Mouse (Mus musculus): ENCODE data around the gene Repin1. TPM values are rescaled to one million over a fixed set of nuclear protein-coding genes. Genes with fewer than 3 reads are reported as not detected.

Gene Repin1
- total and polyA plus RNA-seq, 3 experiments: 10.7 to 28.0 (median 12.8) TPM

GRCm38 (mm10) chr6:48646995-48647394 lies 53.3 kb downstream of the Repin1 start, which contains the start of gene Gimap8 (continued):
- TF ChIP-seq MAFK (IDR thresholded peaks at IDR 0.05; ENCODE audit: insufficient replicate concordance, low read length) (no peak), MAZ (IDR thresholded peaks at IDR 0.05; ENCODE audit: low read depth, low read length) (peak; percentile 91), ZNF384 (IDR thresholded peaks at IDR 0.05; ENCODE audit: low read depth, low read length) (peak; percentile 83; the same call in 1 of the 2 replicates), SMC3 (IDR thresholded peaks at IDR 0.05; ENCODE audit: low read depth, low read length) (peak; percentile 99), ZC3H11A (IDR thresholded peaks at IDR 0.05; ENCODE audit: low read depth, low read length) (peak; percentile 82)

- peaks cover 27% of the 10 kb centered on the region for H3K79me2 ChIP-seq (replicated peaks; ENCODE audit: control insufficient read depth, extremely low read depth, insufficient read depth, poor library complexity, severe bottlenecking)
- peaks cover 17 to 41% of the 10 kb centered on the region in 2 experiments for H3K4me1 ChIP-seq (ENCODE audit: control insufficient read depth in 1 of 2, insufficient read depth in 2 of 2)
- H3K27me3 ChIP-seq (replicated peaks): no peaks in the 10 kb centered on the region
- TF ChIP-seq TBP (conservative IDR thresholded peaks at IDR 0.05; ENCODE audit: low read depth, low read length): 0 out of 2 replicates have a peak, but pooled peaks have one; percentile 26
- TF ChIP-seq ELF1 (IDR thresholded peaks at IDR 0.05; ENCODE audit: low read depth, low read length): no peak
- TF ChIP-seq EP300 (IDR thresholded peaks at IDR 0.05; ENCODE audit: low read length): no peak
- H3K4me2 ChIP-seq (ENCODE audit: insufficient read depth, low read depth, poor library complexity, severe bottlenecking): peak overlapping the region; percentile 80
- in situ Hi-C loops (cut with MboI; ENCODE audit: low pct_ligation_motif_present, low pct_unique_long_range_greater_than_20kb, low sequenced_read_pairs): loop anchor here (5.0 to 25.0 kb wide), 5 partner anchors 35 to 470 kb away; partner anchors contain the start of genes Doxl2, Gimap3 and Gimap4
- peaks cover 8% of the 10 kb centered on the region for H3K9me3 ChIP-seq (replicated peaks; ENCODE audit: low read length)
- H3K27ac ChIP-seq (ENCODE audit: insufficient read depth, low read depth): peak overlapping the region; percentile 66
- H3K36me3 ChIP-seq (replicated peaks in 1 of 2; ENCODE audit: control insufficient read depth in 1 of 2, insufficient read depth in 1 of 2, low read length in 1 of 2): peaks cover 32 to 40% of the 10 kb centered on the region in 2 experiments
- DNase-seq (ENCODE audit: extremely low read depth): no peak
- H3K4me3 ChIP-seq (replicated peaks in 1 of 3; ENCODE audit: low read depth in 2 of 3, low read length in 2 of 3, poor library complexity in 1 of 3): peak overlapping the region; percentile 65 to 84 (median 75)
- dilution Hi-C loops (cut with MboI; ENCODE audit: extremely low pct_ligation_motif_present, extremely low pct_unique_long_range_greater_than_20kb, low sequenced_read_pairs): loop anchor here (25.0 kb wide), 1 partner anchor 115 kb away; the partner anchor contains the start of gene Gimap3
- H3K9ac ChIP-seq (ENCODE audit: insufficient read depth, low read depth): peak overlapping the region; percentile 81
Observed at GRCm38 (mm10) chr6:48647611-48648010, 53.9 kb downstream of the Repin1 start.

Other genes starting within 250 kb of the Repin1 start
Only the 20 nearest of the 21 such genes appear.
- 8.1 and 9.8 TPM in 2 replicates for gene Krba1, start 198.3 kb upstream of the Repin1 start, total RNA-seq (2012; rRNA removed)
- 2.9 and 3.2 TPM in 2 replicates for gene Krba1, start 198.3 kb upstream of the Repin1 start, total RNA-seq (2014; rRNA removed)
- gene Krba1, start 198.3 kb upstream of the Repin1 start, polyA plus RNA-seq (2012; ENCODE audit: insufficient read length, low read depth): 12.7 and 13.4 TPM in 2 replicates
- gene Zfp467, start 148.1 kb upstream of the Repin1 start, total RNA-seq (2012; rRNA removed): 1.6 and 2.1 TPM in 2 replicates
- 1.1 and 1.4 TPM in 2 replicates for gene Zfp467, start 148.1 kb upstream of the Repin1 start, total RNA-seq (2014; rRNA removed)
- gene Zfp467, start 148.1 kb upstream of the Repin1 start, polyA plus RNA-seq (2012; ENCODE audit: insufficient read length, low read depth): 4.7 and 5.9 TPM in 2 replicates
- 0.13 and 0.42 TPM in 2 replicates for gene Sspo, start 145.7 kb upstream of the Repin1 start, total RNA-seq (2012; rRNA removed)
- 0.08 and 0.11 TPM in 2 replicates for gene Sspo, start 145.7 kb upstream of the Repin1 start, total RNA-seq (2014; rRNA removed)
- gene Sspo, start 145.7 kb upstream of the Repin1 start, polyA plus RNA-seq (2012; ENCODE audit: insufficient read length, low read depth): 0.17 and 0.18 TPM in 2 replicates
- not detected in 2 replicates for gene Atp6v0e2, start 56.3 kb upstream of the Repin1 start, total RNA-seq (2012; rRNA removed)
- gene Atp6v0e2, start 56.3 kb upstream of the Repin1 start, total RNA-seq (2014; rRNA removed): not detected in 2 replicates
- gene Atp6v0e2, start 56.3 kb upstream of the Repin1 start, polyA plus RNA-seq (2012; ENCODE audit: insufficient read length, low read depth): not detected in 2 replicates
- gene Lrrc61, start 39.1 kb upstream of the Repin1 start, total RNA-seq (2012; rRNA removed): 8.1 and 13.7 TPM in 2 replicates
- 3.8 and 5.6 TPM in 2 replicates for gene Lrrc61, start 39.1 kb upstream of the Repin1 start, total RNA-seq (2014; rRNA removed)
- 9.4 and 14.2 TPM in 2 replicates for gene Lrrc61, start 39.1 kb upstream of the Repin1 start, polyA plus RNA-seq (2012; ENCODE audit: insufficient read length, low read depth)
- 0.46 and 0.72 TPM in 2 replicates for gene Rarres2, start 21.1 kb upstream of the Repin1 start, total RNA-seq (2012; rRNA removed)
- gene Rarres2, start 21.1 kb upstream of the Repin1 start, total RNA-seq (2014; rRNA removed): not detected in 2 replicates
- not detected in 2 replicates for gene Rarres2, start 21.1 kb upstream of the Repin1 start, polyA plus RNA-seq (2012; ENCODE audit: insufficient read length, low read depth)
- gene Gm45021, start 4.3 kb upstream of the Repin1 start, total RNA-seq (2012; rRNA removed): not detected in 2 replicates
- gene Gm45021, start 4.3 kb upstream of the Repin1 start, total RNA-seq (2014; rRNA removed): not detected in 2 replicates
- gene Gm45021, start 4.3 kb upstream of the Repin1 start, polyA plus RNA-seq (2012; ENCODE audit: insufficient read length, low read depth): not detected in 2 replicates
- gene Gm44965, start 58 bp downstream of the Repin1 start, total RNA-seq (2012; rRNA removed): not detected in 2 replicates
- gene Gm44965, start 58 bp downstream of the Repin1 start, total RNA-seq (2014; rRNA removed): not detected in 2 replicates
- gene Gm44965, start 58 bp downstream of the Repin1 start, polyA plus RNA-seq (2012; ENCODE audit: insufficient read length, low read depth): not detected in 2 replicates
- 4.7 and 6.5 TPM in 2 replicates for gene Zfp775, start 8.2 kb downstream of the Repin1 start, total RNA-seq (2012; rRNA removed)
- 2.6 and 3.2 TPM in 2 replicates for gene Zfp775, start 8.2 kb downstream of the Repin1 start, total RNA-seq (2014; rRNA removed)
- gene Zfp775, start 8.2 kb downstream of the Repin1 start, polyA plus RNA-seq (2012; ENCODE audit: insufficient read length, low read depth): 3.3 and 3.5 TPM in 2 replicates
- gene AI854703, start 32.9 kb downstream of the Repin1 start, total RNA-seq (2012; rRNA removed): 3.5 and 5.3 TPM in 2 replicates
- 2.1 TPM in 2 replicates for gene AI854703, start 32.9 kb downstream of the Repin1 start, total RNA-seq (2014; rRNA removed)
- 3.1 and 4.8 TPM in 2 replicates for gene AI854703, start 32.9 kb downstream of the Repin1 start, polyA plus RNA-seq (2012; ENCODE audit: insufficient read length, low read depth)
- gene Gimap8, start 53.4 kb downstream of the Repin1 start, total RNA-seq (2012; rRNA removed): 27.9 and 28.5 TPM in 2 replicates
- 27.5 and 36.8 TPM in 2 replicates for gene Gimap8, start 53.4 kb downstream of the Repin1 start, total RNA-seq (2014; rRNA removed)
- gene Gimap8, start 53.4 kb downstream of the Repin1 start, polyA plus RNA-seq (2012; ENCODE audit: insufficient read length, low read depth): 21.6 and 22.1 TPM in 2 replicates
- gene Gimap9, start 82.2 kb downstream of the Repin1 start, total RNA-seq (2012; rRNA removed): 31.0 and 38.5 TPM in 2 replicates
- gene Gimap9, start 82.2 kb downstream of the Repin1 start, total RNA-seq (2014; rRNA removed): 75.1 and 83.9 TPM in 2 replicates
- gene Gimap9, start 82.2 kb downstream of the Repin1 start, polyA plus RNA-seq (2012; ENCODE audit: insufficient read length, low read depth): 43.4 and 46.1 TPM in 2 replicates
- 113 and 144 TPM in 2 replicates for gene Gimap4, start 90.7 kb downstream of the Repin1 start, total RNA-seq (2012; rRNA removed)
- gene Gimap4, start 90.7 kb downstream of the Repin1 start, total RNA-seq (2014; rRNA removed): 264 and 316 TPM in 2 replicates
- gene Gimap4, start 90.7 kb downstream of the Repin1 start, polyA plus RNA-seq (2012; ENCODE audit: insufficient read length, low read depth): 203 and 274 TPM in 2 replicates
- 78.1 and 88.9 TPM in 2 replicates for gene Gimap6, start 114.3 kb downstream of the Repin1 start, total RNA-seq (2012; rRNA removed)
- gene Gimap6, start 114.3 kb downstream of the Repin1 start, total RNA-seq (2014; rRNA removed): 128 and 158 TPM in 2 replicates
- gene Gimap6, start 114.3 kb downstream of the Repin1 start, polyA plus RNA-seq (2012; ENCODE audit: insufficient read length, low read depth): 87.9 and 97.2 TPM in 2 replicates
- gene Gm28053, start 124.7 kb downstream of the Repin1 start, total RNA-seq (2012; rRNA removed): 10.0 and 12.0 TPM in 2 replicates
- 8.0 and 8.8 TPM in 2 replicates for gene Gm28053, start 124.7 kb downstream of the Repin1 start, total RNA-seq (2014; rRNA removed)
- 22.7 and 46.9 TPM in 2 replicates for gene Gm28053, start 124.7 kb downstream of the Repin1 start, polyA plus RNA-seq (2012; ENCODE audit: insufficient read length, low read depth)
- gene Gimap7, start 124.7 kb downstream of the Repin1 start, total RNA-seq (2012; rRNA removed): 14.5 and 16.3 TPM in 2 replicates
- gene Gimap7, start 124.7 kb downstream of the Repin1 start, total RNA-seq (2014; rRNA removed): 4.2 and 4.3 TPM in 2 replicates
- gene Gimap7, start 124.7 kb downstream of the Repin1 start, polyA plus RNA-seq (2012; ENCODE audit: insufficient read length, low read depth): 7.0 and 7.1 TPM in 2 replicates
- gene Gimap1, start 145.2 kb downstream of the Repin1 start, total RNA-seq (2012; rRNA removed): 136 and 144 TPM in 2 replicates
- 54.5 and 57.4 TPM in 2 replicates for gene Gimap1, start 145.2 kb downstream of the Repin1 start, total RNA-seq (2014; rRNA removed)
- gene Gimap1, start 145.2 kb downstream of the Repin1 start, polyA plus RNA-seq (2012; ENCODE audit: insufficient read length, low read depth): 91.8 and 113 TPM in 2 replicates
- gene Gimap5, start 152.3 kb downstream of the Repin1 start, total RNA-seq (2012; rRNA removed): 82.1 and 82.3 TPM in 2 replicates
- 74.6 and 77.6 TPM in 2 replicates for gene Gimap5, start 152.3 kb downstream of the Repin1 start, total RNA-seq (2014; rRNA removed)
- 56.9 and 59.6 TPM in 2 replicates for gene Gimap5, start 152.3 kb downstream of the Repin1 start, polyA plus RNA-seq (2012; ENCODE audit: insufficient read length, low read depth)
- gene Gimap3, start 177.0 kb downstream of the Repin1 start, total RNA-seq (2012; rRNA removed): 25.9 and 28.2 TPM in 2 replicates
- 10.8 and 11.6 TPM in 2 replicates for gene Gimap3, start 177.0 kb downstream of the Repin1 start, total RNA-seq (2014; rRNA removed)
- gene Gimap3, start 177.0 kb downstream of the Repin1 start, polyA plus RNA-seq (2012; ENCODE audit: insufficient read length, low read depth): 16.8 and 17.7 TPM in 2 replicates
- gene Tmem176a, start 247.0 kb downstream of the Repin1 start, total RNA-seq (2012; rRNA removed): 24.9 and 27.2 TPM in 2 replicates
- gene Tmem176a, start 247.0 kb downstream of the Repin1 start, total RNA-seq (2014; rRNA removed): 30.0 and 34.6 TPM in 2 replicates
- 49.8 and 58.0 TPM in 2 replicates for gene Tmem176a, start 247.0 kb downstream of the Repin1 start, polyA plus RNA-seq (2012; ENCODE audit: insufficient read length, low read depth)